Mouse (Mus musculus) brain, embryonic 18.5 days (tissue): ENCODE measurements around the gene Runx1.

Experiments
- DNase-seq: peaks from one replicate; pipeline ENCODE4 v3.0.0-alpha.2; 2012; ENCODE audit warnings: low read depth, low spot score

The Runx1 gene

GRCm38 (mm10) chr16:92825908-92826650 lies at the start of gene Runx1:
TSS of gene Runx1 (minus strand) at chr16:92826149.
- DNase-seq, result no peak

- DNase-seq, result no peak
Observed at GRCm38 (mm10) chr16:92874015-92874414, 48.1 kb upstream of the Runx1 start.

GRCm38 (mm10) chr16:92871728-92872127 lies 45.8 kb upstream of the Runx1 start:
- DNase-seq, result no peak

GRCm38 (mm10) chr16:92868550-92868949 lies 42.6 kb upstream of the Runx1 start:
- no peak for DNase-seq

GRCm38 (mm10) chr16:92867261-92867935 lies 41.4 kb upstream of the Runx1 start:
- DNase-seq, result no peak

- no peak for DNase-seq
Observed at GRCm38 (mm10) chr16:92865314-92865713, 39.4 kb upstream of the Runx1 start.

- no peak for DNase-seq
Observed at GRCm38 (mm10) chr16:92864191-92864590, 38.2 kb upstream of the Runx1 start.

GRCm38 (mm10) chr16:92863179-92863578 lies 37.2 kb upstream of the Runx1 start:
- no peak for DNase-seq

GRCm38 (mm10) chr16:92862430-92862829 lies 36.5 kb upstream of the Runx1 start:
- no peak for DNase-seq

GRCm38 (mm10) chr16:92861571-92861970 lies 35.6 kb upstream of the Runx1 start:
- no peak for DNase-seq

- no peak for DNase-seq
Observed at GRCm38 (mm10) chr16:92860649-92861048, 34.7 kb upstream of the Runx1 start.

GRCm38 (mm10) chr16:92856779-92857178 lies 30.8 kb upstream of the Runx1 start:
- no peak for DNase-seq

- DNase-seq, result no peak
Observed at GRCm38 (mm10) chr16:92852276-92852675, 26.3 kb upstream of the Runx1 start.

GRCm38 (mm10) chr16:92850416-92850815 lies 24.5 kb upstream of the Runx1 start:
- no peak for DNase-seq

- no peak for DNase-seq
Observed at GRCm38 (mm10) chr16:92847762-92848300, 21.9 kb upstream of the Runx1 start.

- no peak for DNase-seq
Observed at GRCm38 (mm10) chr16:92845244-92846225, 19.6 kb upstream of the Runx1 start.

GRCm38 (mm10) chr16:92838709-92839108 lies 12.8 kb upstream of the Runx1 start:
- DNase-seq, result no peak

GRCm38 (mm10) chr16:92831341-92831740 lies 5.4 kb upstream of the Runx1 start:
- DNase-seq, result no peak

GRCm38 (mm10) chr16:92830479-92830878 lies 4.5 kb upstream of the Runx1 start:
- no peak for DNase-seq

GRCm38 (mm10) chr16:92828308-92828862 lies 2.4 kb upstream of the Runx1 start:
- DNase-seq, result no peak

- no peak for DNase-seq
Observed at GRCm38 (mm10) chr16:92827663-92828307, 1.8 kb upstream of the Runx1 start.
